Mouse (Mus musculus): ENCODE results near the gene Phrf1. TPM values are rescaled to one million over a fixed set of nuclear protein-coding genes. Genes with fewer than 3 reads are reported as not detected.

Gene Phrf1
- 10 to 100 TPM; 88.2 to 93.2 TPM for polyA plus RNA-seq (2017; shearing (Covaris generic))

GRCm38 (mm10) chr7:141228279-141229067 lies at the start of gene Phrf1:
TSS of gene Phrf1 (plus strand) at chr7:141228784.

GRCm38 (mm10) chr7:141193948-141194347 lies 34.6 kb upstream of the Phrf1 start, which contains the start of the genes Hras and Lrrc56:
TSS of gene Hras (minus strand) at chr7:141194005.
TSS of gene Lrrc56 (plus strand) at chr7:141194157.

GRCm38 (mm10) chr7:141213605-141214235 lies 14.9 kb upstream of the Phrf1 start, which contains the start of gene Lmntd2:
TSS of gene Lmntd2 (minus strand) at chr7:141214080.

GRCm38 (mm10) chr7:141215101-141215879 lies 13.3 kb upstream of the Phrf1 start, which contains the start of gene Rassf7:
TSS of gene Rassf7 (plus strand) at chr7:141215860.

GRCm38 (mm10) chr7:141265739-141266561 lies 37.4 kb downstream of the Phrf1 start, which contains the start of gene Irf7:
TSS of gene Irf7 (minus strand) at chr7:141266481.

GRCm38 (mm10) chr7:141276546-141276945 lies 48.0 kb downstream of the Phrf1 start, which contains the start of gene Cdhr5:
TSS of gene Cdhr5 (minus strand) at chr7:141276786.

GRCm38 (mm10) chr7:141278766-141279590 lies 50.4 kb downstream of the Phrf1 start, which contains the start of gene Sct:
TSS of gene Sct (minus strand) at chr7:141279133.

GRCm38 (mm10) chr7:141291921-141292582 lies 63.5 kb downstream of the Phrf1 start, which contains the start of gene Drd4:
TSS of gene Drd4 (plus strand) at chr7:141292006.

Other genes starting within 250 kb of the Phrf1 start
- gene Ifitm3, start 218.0 kb upstream of the Phrf1 start, polyA plus RNA-seq (2017; shearing (Covaris generic)), result 1 to 10 TPM; 3.5 to 8.8 TPM
- gene Ifitm6, start 210.9 kb upstream of the Phrf1 start, polyA plus RNA-seq (2017; shearing (Covaris generic)), result not detected
- gene Gm17387, start 199.7 kb upstream of the Phrf1 start, polyA plus RNA-seq (2017; shearing (Covaris generic)), result not detected
- 10 to 100 TPM; 18.8 to 19.5 TPM for gene B4galnt4, start 167.7 kb upstream of the Phrf1 start, polyA plus RNA-seq (2017; shearing (Covaris generic))
- gene Pkp3, start 150.6 kb upstream of the Phrf1 start, polyA plus RNA-seq (2017; shearing (Covaris generic)), result 100 to 1,000 TPM; 253 to 350 TPM
- gene Sigirr, start 128.2 kb upstream of the Phrf1 start, polyA plus RNA-seq (2017; shearing (Covaris generic)), result 100 to 1,000 TPM; 207 to 212 TPM
- gene Ano9, start 111.0 kb upstream of the Phrf1 start, polyA plus RNA-seq (2017; shearing (Covaris generic)), result under 1 TPM; 0.48 to 0.54 TPM
- 10 to 100 TPM; 19.1 to 23.2 TPM for gene Ptdss2, start 106.4 kb upstream of the Phrf1 start, polyA plus RNA-seq (2017; shearing (Covaris generic))
- 100 to 1,000 TPM; 110 to 149 TPM for gene Rnh1, start 55.9 kb upstream of the Phrf1 start, polyA plus RNA-seq (2017; shearing (Covaris generic))
- gene Hras, start 34.8 kb upstream of the Phrf1 start, polyA plus RNA-seq (2017; shearing (Covaris generic)), result 10 to 100 TPM; 45.4 to 45.7 TPM
- gene Lrrc56, start 34.6 kb upstream of the Phrf1 start, polyA plus RNA-seq (2017; shearing (Covaris generic)), result 1 to 10 TPM; 2.7 to 6.2 TPM
- 10 to 100 TPM; 13.5 to 14.3 TPM for gene Lmntd2, start 14.7 kb upstream of the Phrf1 start, polyA plus RNA-seq (2017; shearing (Covaris generic))
- 10 to 100 TPM; 18.6 to 27.3 TPM for gene Rassf7, start 12.9 kb upstream of the Phrf1 start, polyA plus RNA-seq (2017; shearing (Covaris generic))
- 100 to 1,000 TPM in 1 of 2 experiments, 10 to 100 TPM in 1; 89.0 to 155 TPM for gene Irf7, start 37.7 kb downstream of the Phrf1 start, polyA plus RNA-seq (2017; shearing (Covaris generic))
- not detected for gene Cdhr5, start 48.0 kb downstream of the Phrf1 start, polyA plus RNA-seq (2017; shearing (Covaris generic))
- not detected for gene Sct, start 50.3 kb downstream of the Phrf1 start, polyA plus RNA-seq (2017; shearing (Covaris generic))
- gene Drd4, start 63.2 kb downstream of the Phrf1 start, polyA plus RNA-seq (2017; shearing (Covaris generic)), result under 1 TPM; 0.11 to 0.29 TPM
- gene Deaf1, start 98.9 kb downstream of the Phrf1 start, polyA plus RNA-seq (2017; shearing (Covaris generic)), result 10 to 100 TPM; 57.7 to 77.6 TPM
- 10 to 100 TPM; 29.5 to 50.4 TPM for gene Tmem80, start 99.0 kb downstream of the Phrf1 start, polyA plus RNA-seq (2017; shearing (Covaris generic))
- gene Eps8l2, start 110.1 kb downstream of the Phrf1 start, polyA plus RNA-seq (2017; shearing (Covaris generic)), result 1 to 10 TPM in 1 of 2 experiments, under 1 TPM in 1; 0.17 to 3.1 TPM
- gene Taldo1, start 163.4 kb downstream of the Phrf1 start, polyA plus RNA-seq (2017; shearing (Covaris generic)), result 100 to 1,000 TPM; 296 to 311 TPM
- gene Gatd1, start 185.4 kb downstream of the Phrf1 start, polyA plus RNA-seq (2017; shearing (Covaris generic)), result 10 to 100 TPM; 72.6 to 73.9 TPM
- gene Cend1, start 200.7 kb downstream of the Phrf1 start, polyA plus RNA-seq (2017; shearing (Covaris generic)), result 1 to 10 TPM in 1 of 2 experiments, under 1 TPM in 1; 0.47 to 3.0 TPM
- 10 to 100 TPM; 56.8 to 63.3 TPM for gene Slc25a22, start 209.1 kb downstream of the Phrf1 start, polyA plus RNA-seq (2017; shearing (Covaris generic))
- 10 to 100 TPM in 1 of 2 experiments, 1 to 10 TPM in 1; 9.7 to 11.8 TPM for gene Pidd1, start 215.2 kb downstream of the Phrf1 start, polyA plus RNA-seq (2017; shearing (Covaris generic))
- gene Rplp2, start 218.6 kb downstream of the Phrf1 start, polyA plus RNA-seq (2017; shearing (Covaris generic)), result 1,000 to 10,000 TPM; 1,321 to 1,489 TPM
- 10 to 100 TPM; 66.6 to 92.4 TPM for gene Pnpla2, start 226.4 kb downstream of the Phrf1 start, polyA plus RNA-seq (2017; shearing (Covaris generic))
- gene Cracr2b, start 232.3 kb downstream of the Phrf1 start, polyA plus RNA-seq (2017; shearing (Covaris generic)), result 1 to 10 TPM in 1 of 2 experiments, not detected in 1; 3.3 TPM
- gene Cd151, start 238.6 kb downstream of the Phrf1 start, polyA plus RNA-seq (2017; shearing (Covaris generic)), result 1 to 10 TPM; 6.0 to 6.8 TPM
- 10 to 100 TPM; 26.5 to 30.5 TPM for gene Polr2l, start 246.3 kb downstream of the Phrf1 start, polyA plus RNA-seq (2017; shearing (Covaris generic))
- 1 to 10 TPM; 1.7 to 5.3 TPM for gene Tspan4, start 246.5 kb downstream of the Phrf1 start, polyA plus RNA-seq (2017; shearing (Covaris generic))

Data from inflammation-experienced regulatory T-cells (primary cell).